In the genomic region with DNA sequence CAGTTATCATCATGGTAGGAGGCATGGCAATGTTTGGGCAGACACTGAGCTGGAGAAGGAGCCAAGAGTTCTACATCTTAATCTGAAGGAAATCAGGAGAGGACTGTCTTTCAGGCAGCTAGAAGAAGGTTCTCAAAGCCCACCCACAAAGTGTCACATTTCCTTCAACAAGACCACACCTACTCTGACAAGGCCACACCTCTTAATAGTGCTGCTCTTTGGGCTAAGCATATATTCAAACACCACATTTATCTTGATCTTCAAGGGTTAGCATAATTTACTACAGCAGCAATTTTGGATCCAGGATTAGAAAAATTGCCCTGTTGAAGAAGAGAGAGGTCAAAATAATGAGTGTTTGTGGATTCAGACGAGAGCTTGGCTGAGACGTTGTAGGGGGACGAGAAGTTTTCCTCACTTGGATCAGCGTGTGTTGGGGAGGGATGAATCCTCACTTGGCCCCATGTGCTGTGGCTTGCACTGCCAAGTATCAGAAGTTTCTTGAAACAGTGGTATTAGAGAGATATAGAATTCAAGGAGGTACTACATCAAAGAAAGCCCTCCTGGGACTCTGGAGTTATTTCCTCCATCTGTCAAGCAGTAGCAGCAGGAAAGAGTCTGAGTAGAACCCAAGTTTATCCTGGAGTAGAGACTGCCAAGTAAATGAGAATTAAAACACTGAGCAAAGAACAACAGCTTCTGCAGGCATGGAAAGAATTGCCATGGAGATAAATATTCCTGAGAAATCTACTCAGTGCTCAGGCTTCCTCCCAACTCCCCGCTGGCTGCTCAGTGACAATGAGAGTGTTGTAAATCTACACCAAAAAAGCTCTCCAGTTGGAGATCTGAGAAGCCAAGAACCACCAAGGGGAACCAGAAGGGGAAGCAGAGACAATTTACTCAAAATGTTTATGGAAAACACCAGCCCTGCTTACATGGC, we compare ENCODE assay signal across 15 mouse cellular contexts.
DNase-seq lines count a peak whose midpoint lies in the region; ATAC-seq and TF ChIP-seq lines count a peak whose summit lies in the region.
"Had no signal": no experiment of that assay in that cellular context is flagged by ENCODE, and none has a peak within 500 bp of the region (broad histone marks: within the 10 kb centered on the region; RNA-seq: fewer than 3 reads in every experiment).

No protein-coding gene starts in this region.

- H3K27ac ChIP-seq in kidney, embryonic 14.5 days (ENCODE audit: low read depth, low read length): no peak overlapping the region
- H3K27ac ChIP-seq in lung, embryonic 14.5 days (ENCODE audit: low read depth): no peak overlapping the region
- 0 out of 2 replicates have a peak overlapping the region, but pooled peaks have one; percentile 11 for H3K27ac ChIP-seq in embryonic facial prominence, embryonic 15.5 days (replicated peaks)
- H3K27ac ChIP-seq: limb, embryonic 15.5 days; macrophage; neural tube, embryonic 15.5 days had no signal

- TF ChIP-seq POLR2A in lung, adult 2 months (IDR thresholded peaks at IDR 0.05; ENCODE audit: borderline replicate concordance, extremely low read depth, low read depth, low read length): no peak

- no peak overlapping the region for H3K4me3 ChIP-seq in kidney, embryonic 14.5 days (ENCODE audit: low read length)
- no peak overlapping the region for H3K4me3 ChIP-seq in lung, embryonic 14.5 days (ENCODE audit: low read depth, low read length)
- H3K4me3 ChIP-seq in lung, adult 2 months (replicated peaks; ENCODE audit: extremely low read depth, low read depth, low read length): no peak overlapping the region
- H3K4me3 ChIP-seq in embryonic facial prominence, embryonic 15.5 days (replicated peaks): no peak overlapping the region
- H3K4me3 ChIP-seq: erythroblast, embryonic 14.5 days; limb, embryonic 15.5 days; neural tube, embryonic 15.5 days had no signal

- no peaks in the 10 kb centered on the region for H3K4me1 ChIP-seq in kidney, embryonic 14.5 days (ENCODE audit: control insufficient read depth, insufficient read depth, low read length)
- H3K4me1 ChIP-seq in lung, embryonic 14.5 days (ENCODE audit: insufficient read depth): no peaks in the 10 kb centered on the region
- H3K4me1 ChIP-seq in lung, adult 2 months (ENCODE audit: control insufficient read depth, insufficient read depth, low read length): no peaks in the 10 kb centered on the region
- peaks cover 4% of the 10 kb centered on the region; the same call in 1 of the 2 replicates for H3K4me1 ChIP-seq in embryonic facial prominence, embryonic 15.5 days
- H3K4me1 ChIP-seq: limb, embryonic 15.5 days; neural tube, embryonic 15.5 days had no signal

- 55% methylated on average over 5 of the region's 5 CpGs for WGBS in kidney, embryonic 14.5 days
- 35% methylated on average over 5 of the region's 5 CpGs for WGBS in lung, embryonic 14.5 days
- WGBS in lung, adult 2 months: 55% methylated on average over 5 of the region's 5 CpGs
- WGBS in embryonic facial prominence, embryonic 15.5 days: 39% methylated on average over 5 of the region's 5 CpGs

- no peaks in the 10 kb centered on the region for H3K27me3 ChIP-seq in kidney, embryonic 14.5 days (ENCODE audit: control insufficient read depth, insufficient read depth, low read length)
- H3K27me3 ChIP-seq in lung, embryonic 14.5 days (ENCODE audit: insufficient read depth, low read length): no peaks in the 10 kb centered on the region
- H3K27me3 ChIP-seq in embryonic facial prominence, embryonic 15.5 days: no peaks in the 10 kb centered on the region
- H3K27me3 ChIP-seq: limb, embryonic 15.5 days; neural tube, embryonic 15.5 days had no signal

- no peaks in the 10 kb centered on the region for H3K36me3 ChIP-seq in kidney, embryonic 14.5 days (ENCODE audit: control insufficient read depth, insufficient read depth, low read length)
- no peaks in the 10 kb centered on the region for H3K36me3 ChIP-seq in lung, embryonic 14.5 days (ENCODE audit: insufficient read depth)
- H3K36me3 ChIP-seq in embryonic facial prominence, embryonic 15.5 days: no peaks in the 10 kb centered on the region
- H3K36me3 ChIP-seq: G1E; limb, embryonic 15.5 days; neural tube, embryonic 15.5 days had no signal

- H3K9me3 ChIP-seq in kidney, embryonic 14.5 days (ENCODE audit: control insufficient read depth, low read length): no peaks in the 10 kb centered on the region
- H3K9me3 ChIP-seq in lung, embryonic 14.5 days (ENCODE audit: low read depth, low read length): no peaks in the 10 kb centered on the region
- H3K9me3 ChIP-seq in embryonic facial prominence, embryonic 15.5 days (replicated peaks): no peaks in the 10 kb centered on the region
- H3K9me3 ChIP-seq: limb, embryonic 15.5 days; neural tube, embryonic 15.5 days had no signal

- ATAC-seq in kidney, embryonic 14.5 days (ENCODE audit: low FRiP score, low TSS enrichment): peak; percentile 35; the same call in 1 of the 2 replicates
- peak; percentile 63; the same call in 1 of the 2 replicates for ATAC-seq in lung, embryonic 14.5 days (ENCODE audit: insufficient read depth)
- no peak for ATAC-seq in embryonic facial prominence, embryonic 15.5 days (ENCODE audit: insufficient number of reproducible peaks, low FRiP score, low TSS enrichment, low read depth)

- DNase-seq in gastrocnemius, adult 18-20 months (ENCODE audit: low spot score): peak; percentile 3
- DNase-seq in gastrocnemius, postnatal 4 days (ENCODE audit: low spot score in 2 of 2): no peak
- DNase-seq in kidney, postnatal 14 days: no peak
- DNase-seq in lung, embryonic 14.5 days: peak; percentile 60
- DNase-seq in lung, adult 2 months: no peak
- DNase-seq: adrenal gland, postnatal 14 days; right cerebral cortex, adult 18-20 months; thymus, adult 2 months had no signal

- no peak for TF ChIP-seq CTCF in lung, embryonic 14.5 days (IDR thresholded peaks at IDR 0.05; ENCODE audit: low read depth)
- no peak for TF ChIP-seq CTCF in lung, adult 2 months (IDR thresholded peaks at IDR 0.05; ENCODE audit: insufficient read depth, low read length)

- no peak overlapping the region for H3K9ac ChIP-seq in kidney, embryonic 14.5 days (ENCODE audit: low read depth, low read length)
- H3K9ac ChIP-seq in lung, embryonic 14.5 days: no peak overlapping the region
- no peak overlapping the region for H3K9ac ChIP-seq in embryonic facial prominence, embryonic 15.5 days
- H3K9ac ChIP-seq: limb, embryonic 15.5 days; neural tube, embryonic 15.5 days had no signal

- no peak overlapping the region for H3K4me2 ChIP-seq in kidney, embryonic 14.5 days (replicated peaks; ENCODE audit: low read depth, low read length)
- no peak overlapping the region for H3K4me2 ChIP-seq in lung, embryonic 14.5 days
- no peak overlapping the region for H3K4me2 ChIP-seq in embryonic facial prominence, embryonic 15.5 days (replicated peaks)
- H3K4me2 ChIP-seq: limb, embryonic 15.5 days; neural tube, embryonic 15.5 days had no signal

Comparison
In these comparisons a context has a peak if more than half of its experiments do, and no peak if none do; other contexts are left out.
1. DNase-seq: peak in gastrocnemius, adult 18-20 months (single experiment) and lung, embryonic 14.5 days (single experiment); none in gastrocnemius, postnatal 4 days (0 of 2), kidney, postnatal 14 days (single experiment) and lung, adult 2 months (single experiment).